Mouse (Mus musculus): ENCODE data around the gene Sox1.

The Sox1 gene

DNA sequence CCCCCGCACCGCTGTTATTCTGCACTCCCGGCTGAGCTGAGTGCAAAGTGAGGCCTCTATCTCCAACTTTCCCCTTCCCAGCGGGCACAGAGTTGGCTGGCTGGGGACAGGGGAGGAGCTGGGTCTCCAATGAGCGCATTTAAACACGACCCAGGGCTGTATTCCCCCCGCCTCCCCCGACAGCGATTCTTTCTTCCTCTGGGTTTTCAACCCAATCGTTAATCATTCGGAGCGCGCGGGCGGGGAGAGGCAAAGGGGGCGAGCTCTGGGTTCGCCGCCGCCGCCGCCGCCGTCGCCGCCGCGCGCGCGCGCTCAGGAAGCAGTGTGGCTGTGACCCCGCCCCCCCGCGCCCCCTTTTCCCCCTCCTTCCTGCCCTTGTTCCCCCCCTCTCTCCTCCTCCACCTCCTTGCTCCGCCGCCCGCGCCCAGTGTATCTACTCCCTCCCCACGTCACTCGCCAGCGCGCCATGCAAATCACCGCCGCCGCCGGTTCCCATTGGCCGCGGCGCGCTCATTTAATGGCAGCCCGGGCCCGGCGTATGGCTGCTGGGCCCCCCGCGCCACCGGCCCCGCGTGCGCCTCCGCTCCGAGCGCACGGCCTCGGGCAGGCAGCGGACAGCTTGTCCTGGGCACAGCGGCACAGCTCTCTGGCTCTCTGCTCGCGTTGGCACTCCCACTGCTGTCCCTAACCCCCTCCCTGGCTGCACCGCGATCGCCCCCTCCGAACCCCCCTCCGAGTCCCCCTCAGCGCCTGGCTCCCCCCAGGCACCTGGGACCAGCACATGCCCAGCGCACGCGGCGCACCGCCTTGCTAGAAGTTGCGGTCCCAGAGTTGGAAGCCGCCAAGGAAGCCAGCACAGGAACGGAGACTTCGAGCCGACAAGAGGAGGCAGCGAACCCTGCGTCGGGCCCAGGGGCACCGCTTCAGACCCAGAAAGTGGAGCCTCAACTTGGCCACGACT is at the start of gene Sox1:
Sox1 (plus strand) TSS at position 225 of the 961 bp plus-strand sequence.
- DNase-seq, result no peak

DNA sequence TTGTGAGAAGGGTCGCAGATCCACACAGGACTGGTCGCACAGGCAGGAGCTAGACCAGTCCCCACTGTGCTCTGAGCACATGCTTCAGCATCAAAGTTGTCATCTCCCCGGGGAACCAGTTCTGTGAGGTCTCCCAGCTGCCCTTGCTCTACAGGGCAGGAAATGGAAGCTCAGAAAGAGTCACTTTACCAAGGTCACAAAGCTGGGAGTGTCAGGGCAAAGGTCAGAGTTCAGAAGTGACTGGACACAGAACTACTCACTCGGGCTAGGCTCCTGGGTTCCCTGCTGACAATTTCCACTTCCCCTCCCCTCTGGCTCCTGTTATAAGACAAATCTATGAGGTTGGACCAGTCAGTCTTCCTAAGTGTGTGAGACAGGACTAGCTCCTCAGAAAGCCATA is 49.2 kb upstream of the Sox1 start:
- no peak for DNase-seq

- DNase-seq, result no peak
These were observed 48.2 kb upstream of the Sox1 start for GRCm38 (mm10) chr8:12346870-12347269.

DNA sequence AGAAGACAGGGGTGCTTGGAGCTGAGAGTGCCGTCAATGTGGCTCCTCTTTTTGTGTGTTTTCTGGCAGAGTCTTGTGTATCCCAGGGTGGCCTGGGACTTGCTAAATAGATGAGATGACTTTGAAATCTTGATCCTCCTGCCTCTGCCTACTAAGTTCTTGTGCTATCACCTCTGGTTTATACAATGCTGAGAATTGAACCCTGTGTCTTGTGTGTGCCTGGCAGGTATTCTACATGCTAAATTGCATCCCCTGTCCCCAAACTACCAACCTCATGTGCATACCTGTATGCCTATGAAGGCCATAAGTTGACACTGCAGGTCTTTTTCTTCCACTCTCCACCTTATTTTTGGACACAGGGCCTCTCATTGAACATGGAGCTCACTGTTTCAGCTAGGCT is 46.8 kb upstream of the Sox1 start:
- no peak for DNase-seq

GRCm38 (mm10) chr8:12349591-12349990 is 45.5 kb upstream of the Sox1 start:
- DNase-seq, result no peak

- no peak for DNase-seq
These were observed 44.0 kb upstream of the Sox1 start for GRCm38 (mm10) chr8:12351121-12351520.

DNA sequence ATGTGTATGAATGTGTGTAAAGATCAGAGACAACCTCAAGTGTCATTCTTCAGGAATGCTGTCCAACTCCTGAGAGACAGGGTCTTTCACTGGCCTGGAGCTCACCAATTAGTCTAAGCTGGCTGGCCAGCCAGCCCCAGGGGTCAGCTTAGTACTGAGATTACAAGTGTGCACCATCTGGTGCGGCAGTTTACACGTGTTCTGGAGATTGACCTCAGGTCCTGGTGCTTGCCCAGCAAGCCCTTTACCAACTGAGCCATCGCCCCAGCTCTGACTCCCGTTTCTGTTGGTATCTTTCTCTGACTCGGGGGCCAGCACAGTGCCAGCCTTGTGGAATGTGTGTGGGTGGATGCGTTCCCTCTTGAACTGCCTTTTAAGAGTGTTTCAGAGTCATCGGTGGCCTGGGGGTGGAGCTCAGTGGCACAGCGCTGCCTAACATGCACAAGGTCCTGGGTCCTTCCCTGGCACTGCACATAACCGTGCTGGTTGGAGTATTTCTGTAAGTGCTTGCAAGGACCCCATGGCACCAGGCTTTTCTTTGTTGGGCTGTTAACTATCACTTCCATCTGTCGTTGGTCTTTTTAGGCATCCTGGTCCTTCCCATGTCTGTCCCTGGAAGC is 40.6 kb upstream of the Sox1 start:
- no peak for DNase-seq

DNA sequence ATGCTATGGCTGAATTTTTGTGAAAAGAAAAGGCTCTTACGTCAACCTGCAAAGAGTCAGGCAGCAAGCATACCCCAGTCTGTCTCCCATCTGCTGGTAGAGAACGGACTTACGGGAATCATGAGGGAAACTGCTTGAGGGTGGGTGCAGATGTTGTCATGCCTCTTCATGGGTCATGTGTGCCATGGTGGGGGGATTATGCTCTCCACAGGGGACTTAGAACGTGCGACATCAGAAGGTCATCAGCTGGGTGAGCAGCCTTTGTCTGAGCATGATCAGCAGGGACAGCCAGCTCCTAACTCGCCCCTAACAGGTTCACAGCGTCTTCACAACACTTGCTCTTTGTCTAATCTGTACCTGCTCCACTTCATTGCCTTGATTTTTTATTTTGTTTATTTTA is 26.9 kb upstream of the Sox1 start:
- DNase-seq, result no peak

GRCm38 (mm10) chr8:12368856-12369255 is 26.2 kb upstream of the Sox1 start:
- DNase-seq, result no peak

- DNase-seq, result no peak
These were observed 14.0 kb upstream of the Sox1 start for GRCm38 (mm10) chr8:12381111-12381510.

DNA sequence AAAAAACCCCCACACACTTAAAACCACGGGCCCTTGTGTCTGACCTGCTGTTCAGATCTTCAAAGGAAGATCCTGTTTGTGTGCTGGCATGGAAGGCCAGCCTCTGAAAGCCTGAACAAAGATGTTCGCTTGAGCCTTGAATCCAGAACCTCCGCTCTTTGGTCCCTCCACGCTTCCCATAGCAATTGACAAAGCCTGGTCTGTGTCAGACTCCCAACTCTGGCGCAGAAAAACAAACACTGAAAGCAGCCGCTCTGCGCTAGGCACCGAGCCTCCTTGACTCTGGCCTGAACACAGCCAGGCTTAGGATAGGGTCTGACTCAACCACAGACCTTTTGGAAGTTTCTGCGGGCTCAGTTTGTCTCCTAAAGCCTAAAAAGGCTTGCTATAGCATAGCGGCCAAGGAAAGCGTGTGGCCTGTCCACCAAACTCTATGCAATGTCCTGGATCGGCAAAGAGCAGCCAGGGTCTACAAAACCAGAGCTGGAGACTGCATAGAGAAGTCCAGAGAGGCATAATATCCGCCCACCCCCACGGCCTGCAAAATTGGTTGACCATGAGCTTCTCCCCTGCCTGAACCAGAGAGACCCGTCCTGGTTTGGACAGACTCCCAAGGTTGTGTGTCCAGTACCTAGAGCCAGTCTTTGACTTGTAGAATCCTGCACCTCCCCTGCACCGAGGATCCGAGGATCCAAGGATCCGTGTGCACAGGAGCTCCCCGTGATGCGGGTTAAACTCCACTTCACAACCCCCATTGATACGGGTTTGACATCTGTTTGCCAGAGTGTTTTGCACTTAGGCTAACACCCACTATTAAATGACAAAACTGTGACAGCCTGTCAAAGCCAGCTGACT is 12.2 kb upstream of the Sox1 start:
- no peak for DNase-seq

- DNase-seq, result no peak
These were observed 10.9 kb upstream of the Sox1 start for GRCm38 (mm10) chr8:12383979-12384890.

- DNase-seq, result no peak
These were observed 10.0 kb upstream of the Sox1 start for GRCm38 (mm10) chr8:12384996-12385685.

DNA sequence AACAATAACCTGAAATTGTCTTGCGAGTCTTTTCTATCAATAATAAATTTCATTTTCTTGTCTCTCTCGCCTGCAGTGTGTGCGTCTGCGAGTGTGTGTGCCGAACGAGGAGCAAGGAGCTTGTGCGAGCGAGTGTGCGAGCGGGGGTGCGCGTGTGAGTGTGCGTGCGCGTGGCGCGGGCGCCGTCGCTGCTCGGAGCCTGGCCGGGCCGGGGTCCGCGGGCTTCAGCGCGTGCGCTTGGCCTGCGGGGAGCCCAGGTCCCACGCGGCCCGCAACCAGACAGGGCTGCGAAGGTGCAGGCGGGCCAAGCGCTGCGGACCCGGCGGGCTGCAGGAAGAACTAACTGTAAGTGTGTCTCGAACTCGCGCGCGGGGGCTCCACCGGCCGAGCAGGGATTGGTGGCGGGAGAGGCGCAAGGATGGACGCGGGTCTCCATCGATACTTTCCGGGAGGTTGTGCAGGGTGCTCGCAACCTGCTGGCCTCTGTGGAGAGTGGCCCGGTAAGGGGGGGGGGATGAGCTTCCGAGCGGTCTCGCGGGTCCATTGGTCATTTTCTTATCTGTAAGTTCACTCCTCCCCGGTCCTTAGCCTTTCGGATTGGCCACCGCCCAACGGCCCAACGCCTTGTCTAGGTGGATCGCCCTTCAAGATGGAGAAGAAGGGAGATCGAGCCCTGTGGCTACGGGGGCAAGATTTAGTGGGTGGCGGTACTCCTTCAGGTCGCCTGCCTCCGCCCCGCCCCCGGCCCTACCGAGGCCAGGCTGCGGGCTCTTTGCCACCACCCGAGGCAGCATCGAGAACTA is 9.2 kb upstream of the Sox1 start:
- DNase-seq, result no peak

DNA sequence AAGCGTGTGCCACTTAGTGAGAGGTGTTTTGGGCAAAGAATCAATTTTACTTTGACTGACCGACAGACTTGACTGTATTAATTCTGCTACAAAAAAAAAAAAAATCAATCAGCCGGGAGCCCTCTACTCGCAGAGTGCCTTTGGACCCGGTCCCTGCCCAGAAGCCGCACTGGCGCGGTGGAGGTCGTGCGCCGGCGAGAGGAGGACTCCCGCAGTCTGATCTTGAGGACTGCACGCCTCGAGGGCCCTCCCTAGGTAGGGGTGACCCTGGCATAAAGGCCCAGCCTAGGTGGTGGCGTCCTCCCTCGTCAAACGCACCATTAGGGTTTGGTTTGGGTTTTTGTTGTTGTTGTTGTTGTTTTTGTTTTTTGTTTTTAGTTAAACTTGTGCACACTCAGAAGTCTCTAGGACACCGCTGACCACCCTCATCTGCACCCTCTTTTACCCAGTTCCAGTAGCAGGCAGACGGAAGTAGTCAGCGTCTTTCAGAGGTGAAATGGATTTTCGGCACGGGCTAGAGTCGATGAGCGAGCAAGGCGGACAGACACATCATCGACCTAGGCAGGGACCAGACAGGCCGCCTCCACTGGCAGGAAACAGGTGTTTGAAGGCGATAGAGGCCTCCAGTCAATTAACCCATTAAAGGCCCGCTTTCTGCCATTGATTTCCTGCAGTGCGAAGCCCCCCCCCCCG is 8.4 kb upstream of the Sox1 start:
- DNase-seq, result no peak

DNA sequence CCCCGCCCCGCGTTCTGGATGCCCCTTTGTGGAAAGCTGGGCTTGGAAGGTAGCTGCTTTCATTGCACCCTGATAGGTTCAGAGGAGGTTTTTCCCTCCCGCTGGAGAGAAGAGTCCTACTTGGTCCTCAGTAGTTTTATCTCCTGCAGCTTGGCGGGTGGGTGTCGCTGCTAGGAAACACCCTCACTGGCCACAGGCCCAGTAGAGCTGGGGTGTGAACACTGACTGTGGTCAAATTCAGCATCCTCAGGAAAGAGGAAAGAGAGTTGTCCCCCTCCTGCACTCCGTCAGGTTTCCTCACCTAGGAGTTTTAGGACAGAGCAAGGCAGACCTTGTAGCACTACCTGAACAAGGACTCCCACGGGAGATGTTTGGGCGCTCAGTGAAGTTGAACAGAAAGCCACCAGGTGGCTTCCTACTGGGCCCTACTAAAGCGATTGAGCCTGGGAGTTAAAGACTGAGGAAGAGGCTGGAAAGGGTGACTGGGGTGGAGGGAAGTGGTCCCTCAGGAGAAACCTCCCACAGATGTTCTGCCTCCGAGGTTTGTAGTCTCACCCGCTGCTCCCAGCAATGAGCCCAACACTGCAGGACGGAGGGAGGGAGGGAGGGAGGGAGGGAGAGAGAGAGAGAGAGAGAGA is 7.8 kb upstream of the Sox1 start:
- no peak for DNase-seq

DNA sequence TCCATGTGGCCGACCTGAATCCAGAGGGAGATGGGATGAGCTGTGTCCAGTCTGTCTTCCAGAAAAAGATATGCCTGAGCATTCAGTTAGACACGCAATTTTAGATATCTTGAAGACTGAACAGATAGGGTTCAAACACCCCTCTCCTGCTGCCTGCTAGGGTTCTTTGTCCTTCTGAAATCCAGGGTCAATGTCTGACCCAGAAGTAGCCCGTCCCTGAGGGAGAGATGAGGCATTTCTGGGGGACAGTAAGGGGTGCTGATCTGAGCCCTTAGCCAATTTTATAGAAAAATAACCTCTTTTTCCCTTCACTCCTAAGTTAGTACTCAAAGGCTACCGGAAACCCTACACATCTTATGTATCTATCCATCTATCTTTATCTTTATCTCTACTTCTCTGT is 7.2 kb upstream of the Sox1 start:
- DNase-seq, result no peak

DNA sequence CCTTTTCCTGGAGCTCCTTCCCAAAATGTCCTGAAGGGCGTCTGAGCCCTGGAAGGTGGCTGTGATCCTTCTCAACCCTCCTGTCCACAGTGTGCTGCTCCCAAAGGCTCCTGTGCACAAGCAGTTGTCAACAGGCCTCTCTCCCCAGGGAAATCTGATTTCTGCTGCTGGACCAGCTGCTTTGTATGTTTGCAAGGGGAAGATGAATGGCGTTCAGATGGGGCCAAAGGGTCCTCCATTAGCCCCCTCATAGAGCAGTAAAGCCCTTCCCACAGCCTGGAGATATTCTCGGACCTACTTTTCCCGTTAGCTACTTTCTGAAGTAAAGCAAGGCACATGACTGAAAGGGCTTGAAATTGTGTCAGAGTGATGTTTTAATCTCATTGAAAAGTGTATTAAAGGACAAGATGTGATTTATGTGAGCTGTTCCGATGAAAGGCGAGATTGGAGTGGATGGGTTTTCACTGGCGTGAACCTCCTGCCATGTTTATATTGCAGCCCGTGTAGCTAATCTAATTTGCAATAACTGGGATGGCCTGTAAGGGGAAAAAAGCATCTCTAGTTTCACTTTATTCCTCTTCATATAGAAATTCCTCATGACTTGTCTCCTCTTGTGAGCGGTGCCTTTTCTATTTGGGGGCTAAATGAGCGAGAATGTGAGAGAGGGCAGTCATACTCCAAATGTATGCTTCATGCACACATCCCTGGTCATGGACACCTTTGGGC is 6.5 kb upstream of the Sox1 start:
- no peak for DNase-seq

DNA sequence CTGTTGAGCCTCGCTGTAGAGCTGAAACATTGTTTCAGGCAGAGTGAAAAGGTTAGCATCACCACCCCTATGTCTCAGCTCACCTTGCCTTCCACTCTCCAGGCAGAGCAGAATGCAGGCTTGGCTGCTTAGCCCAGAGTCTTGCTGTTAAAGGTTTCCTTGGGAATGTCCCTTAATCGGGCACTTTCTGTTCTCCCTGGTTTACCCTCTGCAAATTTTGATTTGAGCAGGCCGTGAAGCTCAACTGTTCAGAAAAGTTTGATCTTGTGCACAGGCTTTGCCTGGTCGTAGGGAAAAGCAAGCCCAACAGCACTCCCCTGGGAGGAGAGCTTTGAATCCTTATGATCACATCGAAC is 6.0 kb upstream of the Sox1 start:
- DNase-seq, result no peak

Measured in cerebellum, adult 8-10 months (tissue).